Mouse (Mus musculus) heart, embryonic 14.5 days (tissue): ENCODE data around the gene Tbc1d17. TPM values are rescaled to one million over a fixed set of nuclear protein-coding genes. Genes with fewer than 3 reads are reported as not detected.
A peak's percentile ranks its signal among the peaks of the same experiment; 100 is the strongest.

Experiments
- ATAC-seq: fragments of 200-750 bp; cut with Nextera tagmentation; 2 replicates; pipeline ENCODE4 v1.8.0; 2017; ENCODE audit warnings: low read depth, moderate TSS enrichment; ENCODE audit not compliant: insufficient number of reproducible peaks, insufficient read depth, low FRiP score
- H3K27ac ChIP-seq, 2 experiments: fragments of 200-500 bp in 1 of 2; fragments of 300-500 bp in 1 of 2; sonication (generic) in 1 of 2; replicated peaks in 1 of 2; 2 replicates each; pipeline ENCODE4 v1.5.1; 2012 to 2014; ENCODE audit warnings: low read depth in 2 of 2, low read length in 2 of 2, control low read depth in 1 of 2, mild to moderate bottlenecking in 1 of 2, mixed read lengths in 1 of 2; ENCODE audit not compliant: control insufficient read depth in 1 of 2, insufficient read depth in 1 of 2
- H3K27me3 ChIP-seq: fragments of 300-500 bp; sonication (generic); 2 replicates; pipeline ENCODE4 v1.6.1; 2014; ENCODE audit warnings: mild to moderate bottlenecking, low read length, control low read depth; ENCODE audit not compliant: control insufficient read depth, insufficient read depth
- H3K36me3 ChIP-seq: fragments of 300-500 bp; sonication (generic); 2 replicates; pipeline ENCODE4 v1.6.1; 2014; ENCODE audit warnings: mild to moderate bottlenecking, control low read depth, low read length, mixed read lengths; ENCODE audit not compliant: control insufficient read depth, insufficient read depth
- H3K4me1 ChIP-seq, 2 experiments: fragments of 200-500 bp in 1 of 2; fragments of 300-500 bp in 1 of 2; sonication (generic) in 1 of 2; 2 replicates each; pipeline ENCODE4 v1.6.1; 2012 to 2014; ENCODE audit warnings: low read length in 2 of 2, control low read depth in 1 of 2, mixed read lengths in 1 of 2; ENCODE audit not compliant: control insufficient read depth in 2 of 2, insufficient read depth in 2 of 2
- H3K4me2 ChIP-seq: fragments of 300-500 bp; sonication (generic); 2 replicates; pipeline ENCODE4 v1.6.1; 2014; ENCODE audit warnings: mild to moderate bottlenecking, low read length
- H3K4me3 ChIP-seq, 2 experiments: fragments of 200-500 bp in 1 of 2; fragments of 300-500 bp in 1 of 2; sonication (generic) in 1 of 2; 2 replicates each; pipeline ENCODE4 v1.5.1; 2012 to 2014; ENCODE audit warnings: low read length in 2 of 2, mild to moderate bottlenecking in 2 of 2, control low read depth in 1 of 2, low read depth in 1 of 2, moderate library complexity in 1 of 2; ENCODE audit not compliant: control insufficient read depth in 1 of 2, insufficient read depth in 1 of 2
- H3K9ac ChIP-seq: fragments of 300-500 bp; sonication (generic); 2 replicates; pipeline ENCODE4 v1.6.1; 2014; ENCODE audit warnings: mild to moderate bottlenecking, low read length
- H3K9me3 ChIP-seq: fragments of 300-500 bp; sonication (generic); 2 replicates; pipeline ENCODE4 v1.6.1; 2016; ENCODE audit warnings: low read length, control low read depth; ENCODE audit not compliant: control insufficient read depth
- WGBS: fragments of 180-500 bp; shearing (Covaris S2); extraction: QIAGEN DNeasy Blood & Tissue Kit; methylation state at CpG from one replicate; pipeline ENCODE4 v1.1.7; 2014; 5-methylcytosine and 5-hydroxymethylcytosine counted together
- polyA plus RNA-seq: library from polyadenylated mRNA; unstranded; fragments of >200 nt; fragmentation: Nextera tagmentation; extraction: Ambion mirVana; gene quantifications from 2 replicates; pipeline ENCODE4 v1.2.1, GENCODE M21; 2014

The Tbc1d17 gene
- polyA plus RNA-seq, 1 experiment from 2014 or later = 53.5 TPM

- Histone ChIP-seq H3K36me3 (peaks cover 35% of the 10 kb centered on the region), H3K4me2 (peak overlapping the region; percentile 86), H3K4me3 (peak overlapping the region; percentile 70 to 76), H3K27me3 (no peaks in the 10 kb centered on the region), H3K9ac (peak overlapping the region; percentile 91), H3K9me3 (no peaks in the 10 kb centered on the region), H3K27ac (peak overlapping the region; percentile 60 to 98; a peak in 3 of 4 replicates), H3K4me1 (peaks cover 26 to 41% of the 10 kb centered on the region in 2 experiments)
- WGBS = 71% methylated on average over 8 of the region's 8 CpGs
- no peak for ATAC-seq
Observed at GRCm38 (mm10) chr7:44850789-44851624, 2.1 kb upstream of the Tbc1d17 start.

- H3K9me3 ChIP-seq = no peaks in the 10 kb centered on the region
- peaks cover 44% of the 10 kb centered on the region for H3K36me3 ChIP-seq
- no peaks in the 10 kb centered on the region for H3K27me3 ChIP-seq
- WGBS = under 1% methylated on average over 32 of the region's 33 CpGs
- H3K27ac ChIP-seq = peak overlapping the region; percentile 94 to 98
- H3K4me2 ChIP-seq = peak overlapping the region; percentile 86
- peak; percentile 26 for ATAC-seq
- peak overlapping the region; percentile 70 to 76 for H3K4me3 ChIP-seq
- peaks cover 24 to 37% of the 10 kb centered on the region in 2 experiments for H3K4me1 ChIP-seq
- H3K9ac ChIP-seq = peak overlapping the region; percentile 91
Observed at GRCm38 (mm10) chr7:44850146-44850545, 1.3 kb upstream of the Tbc1d17 start.

- Histone ChIP-seq H3K4me3 (peak overlapping the region; percentile 70 to 76), H3K36me3 (peaks cover 49% of the 10 kb centered on the region), H3K27ac (peak overlapping the region; percentile 94 to 98), H3K9ac (peak overlapping the region; percentile 91), H3K4me1 (peaks cover 21 to 33% of the 10 kb centered on the region in 2 experiments), H3K9me3 (no peaks in the 10 kb centered on the region), H3K4me2 (peak overlapping the region; percentile 86), H3K27me3 (no peaks in the 10 kb centered on the region)
- ATAC-seq = peak; percentile 60
- WGBS = under 1% methylated on average over 41 of the region's 41 CpGs
Observed at GRCm38 (mm10) chr7:44849416-44850111, 685 bp upstream of the Tbc1d17 start.

GRCm38 (mm10) chr7:44847772-44848171 is 1.1 kb downstream of the Tbc1d17 start:
- no peaks in the 10 kb centered on the region for H3K27me3 ChIP-seq
- H3K9me3 ChIP-seq = no peaks in the 10 kb centered on the region
- H3K4me3 ChIP-seq = peak overlapping the region; percentile 70 to 76
- H3K9ac ChIP-seq = peak overlapping the region; percentile 73
- peak overlapping the region; percentile 86 for H3K4me2 ChIP-seq
- peaks cover 57% of the 10 kb centered on the region for H3K36me3 ChIP-seq
- peaks cover 15 to 20% of the 10 kb centered on the region in 2 experiments for H3K4me1 ChIP-seq
- ATAC-seq = no peak
- no peak overlapping the region for H3K27ac ChIP-seq
- 78% methylated on average over 5 of the region's 5 CpGs for WGBS

- 93% methylated on average over 7 of the region's 7 CpGs for WGBS
- H3K27ac ChIP-seq = no peak overlapping the region
- no peaks in the 10 kb centered on the region for H3K9me3 ChIP-seq
- H3K27me3 ChIP-seq = no peaks in the 10 kb centered on the region
- no peak overlapping the region for H3K4me2 ChIP-seq
- no peak overlapping the region for H3K9ac ChIP-seq
- peaks cover 61% of the 10 kb centered on the region for H3K36me3 ChIP-seq
- H3K4me3 ChIP-seq = no peak overlapping the region
- peaks cover 15 to 20% of the 10 kb centered on the region in 2 experiments for H3K4me1 ChIP-seq
- ATAC-seq = no peak
Observed at GRCm38 (mm10) chr7:44846804-44847203, 2.1 kb downstream of the Tbc1d17 start.

GRCm38 (mm10) chr7:44845006-44845405 is 3.9 kb downstream of the Tbc1d17 start:
- no peak for ATAC-seq
- peaks cover 71% of the 10 kb centered on the region for H3K36me3 ChIP-seq
- H3K27me3 ChIP-seq = peaks cover 9% of the 10 kb centered on the region

GRCm38 (mm10) chr7:44841825-44842463 is 6.9 kb downstream of the Tbc1d17 start:
- H3K4me1 ChIP-seq = peaks cover 11 to 12% of the 10 kb centered on the region in 2 experiments
- no peaks in the 10 kb centered on the region for H3K9me3 ChIP-seq
- peaks cover 67% of the 10 kb centered on the region for H3K36me3 ChIP-seq
- peaks cover 13% of the 10 kb centered on the region for H3K27me3 ChIP-seq
- WGBS = 90% methylated on average over 8 of the region's 8 CpGs
- H3K4me3 ChIP-seq = no peak overlapping the region
- no peak overlapping the region for H3K27ac ChIP-seq
- no peak overlapping the region for H3K9ac ChIP-seq
- no peak for ATAC-seq
- no peak overlapping the region for H3K4me2 ChIP-seq

More at GRCm38 (mm10) chr7:44845006-44845405, 3.9 kb downstream of the Tbc1d17 start:
- 94% methylated on average over 10 of the region's 10 CpGs for WGBS
- H3K9ac ChIP-seq = no peak overlapping the region
- H3K27ac ChIP-seq = no peak overlapping the region
- H3K4me3 ChIP-seq = no peak overlapping the region
- peaks cover 11% of the 10 kb centered on the region in 2 experiments for H3K4me1 ChIP-seq
- H3K9me3 ChIP-seq = no peaks in the 10 kb centered on the region
- H3K4me2 ChIP-seq = no peak overlapping the region
